Mouse (Mus musculus) neural tube, embryonic 10.5 days (tissue): Measurements from ENCODE around the gene Gm21887.
"Not testable (repeated sequence)": the region's sequence is repeated elsewhere in the genome, so short reads cannot be mapped to it uniquely, and the experiment has no call there.

Experiments
- DNase-seq: peaks from one replicate; pipeline ENCODE4 v3.0.0-alpha.2; 2017; ENCODE audit warnings: low spot score; ENCODE audit errors: extremely low spot score

Gm21887 gene

GRCm38 (mm10) chrX:170011529-170011879 is 2.0 kb downstream of the Gm21887 start:
- not testable (repeated sequence) for DNase-seq

GRCm38 (mm10) chrX:170013421-170013820 is 4.0 kb downstream of the Gm21887 start:
- DNase-seq, result not testable (repeated sequence)

- DNase-seq, result not testable (repeated sequence)
These were observed 4.6 kb downstream of the Gm21887 start for GRCm38 (mm10) chrX:170014038-170014437.

- not testable (repeated sequence) for DNase-seq
These were observed 6.4 kb downstream of the Gm21887 start for GRCm38 (mm10) chrX:170015883-170016282.

- DNase-seq, result peak; percentile 86
These were observed 8.1 kb downstream of the Gm21887 start for GRCm38 (mm10) chrX:170017333-170018245.

- DNase-seq, result peak; percentile 50
These were observed 9.2 kb downstream of the Gm21887 start for GRCm38 (mm10) chrX:170018571-170019218.

GRCm38 (mm10) chrX:170019219-170019953 is 9.9 kb downstream of the Gm21887 start:
- DNase-seq, result peak; percentile 72

GRCm38 (mm10) chrX:170019954-170020689 is 10.7 kb downstream of the Gm21887 start:
- not testable (repeated sequence) for DNase-seq

GRCm38 (mm10) chrX:170020690-170021050 is 11.2 kb downstream of the Gm21887 start:
- DNase-seq, result peak; percentile 87

GRCm38 (mm10) chrX:170021205-170021604 is 11.7 kb downstream of the Gm21887 start:
- DNase-seq, result peak; percentile 53

GRCm38 (mm10) chrX:170021750-170022461 is 12.4 kb downstream of the Gm21887 start:
- peak; percentile 80 for DNase-seq
